Mouse (Mus musculus) layer of hippocampus, adult 2 months (tissue): ENCODE results near the gene Smndc1. TPM values are rescaled to one million over a fixed set of nuclear protein-coding genes. Genes with fewer than 3 reads are reported as not detected.
A peak's percentile ranks its signal among the peaks of the same experiment; 100 is the strongest.

Experiments
- DNase-seq, 2 experiments: peaks; one replicate each; pipeline ENCODE4 v3.0.0; 2022; ENCODE audit warnings: low spot score in 2 of 2
- H3K27ac ChIP-seq: fragments of 200-600 bp; 2 replicates; pipeline ENCODE4 v1.8.1; 2022
- H3K4me3 ChIP-seq: fragments of 200-600 bp; 2 replicates; pipeline ENCODE4 v1.8.1; 2022; ENCODE audit warnings: mild to moderate bottlenecking
- CTCF ChIP-seq: fragments of 200-600 bp; conservative IDR thresholded peaks from 2 replicates; pipeline ENCODE4 v1.8.1; 2022; ENCODE audit warnings: antibody characterized with exemption, mild to moderate bottlenecking, moderate library complexity
- total RNA-seq, 2 experiments: library from RNA; stranded (reverse); gene quantifications; 2 replicates each; pipeline ENCODE4 v1.2.3; 2021

The Smndc1 gene
- total RNA-seq, 2 experiments from 2014 or later, result 39.9 to 40.7 TPM

- peak; percentile 16; the same call in 1 of the 2 replicates for TF ChIP-seq CTCF
- Histone ChIP-seq H3K4me3 (no peak overlapping the region), H3K27ac (no peak overlapping the region)
- no peak for DNase-seq
Measured at GRCm38 (mm10) chr19:53343174-53343881, 47.0 kb downstream of the Smndc1 start.

GRCm38 (mm10) chr19:53340423-53340822 lies 50.0 kb downstream of the Smndc1 start:
- Histone ChIP-seq H3K27ac (no peak overlapping the region), H3K4me3 (no peak overlapping the region)
- no peak for DNase-seq
- no peak for TF ChIP-seq CTCF

GRCm38 (mm10) chr19:53335241-53335640 lies 55.1 kb downstream of the Smndc1 start:
- DNase-seq, result no peak
- H3K27ac ChIP-seq, result no peak overlapping the region
- no peak for TF ChIP-seq CTCF
- no peak overlapping the region for H3K4me3 ChIP-seq

GRCm38 (mm10) chr19:53333730-53334129 lies 56.6 kb downstream of the Smndc1 start:
- DNase-seq, result no peak
- H3K4me3 ChIP-seq, result no peak overlapping the region
- no peak for TF ChIP-seq CTCF

GRCm38 (mm10) chr19:53331882-53332500 lies 58.4 kb downstream of the Smndc1 start:
- Histone ChIP-seq H3K4me3 (no peak overlapping the region), H3K27ac (no peak overlapping the region)
- DNase-seq, result no peak
- TF ChIP-seq CTCF, result no peak

More at GRCm38 (mm10) chr19:53333730-53334129, 56.6 kb downstream of the Smndc1 start:
- H3K27ac ChIP-seq, result no peak overlapping the region

GRCm38 (mm10) chr19:53329992-53330381 lies 60.4 kb downstream of the Smndc1 start:
- peak; percentile 68 to 76 for DNase-seq
- peak overlapping the region; percentile 92 for H3K27ac ChIP-seq
- H3K4me3 ChIP-seq, result peak overlapping the region; percentile 92
- TF ChIP-seq CTCF, result no peak

Other genes starting within 250 kb of the Smndc1 start
- 10 to 100 TPM; 62.8 to 68.6 TPM for gene Mxi1, start 80.1 kb downstream of the Smndc1 start, total RNA-seq
- not detected for gene Gm10197, start 18.8 kb downstream of the Smndc1 start, total RNA-seq
- gene Dusp5, start 138.5 kb upstream of the Smndc1 start, total RNA-seq, result 10 to 100 TPM; 20.5 to 24.5 TPM
- 10 to 100 TPM; 23.6 to 36.0 TPM for gene Nutf2-ps1, start 198.5 kb upstream of the Smndc1 start, total RNA-seq
- 10 to 100 TPM; 44.7 to 49.4 TPM for gene Smc3, start 209.8 kb upstream of the Smndc1 start, total RNA-seq